Mouse (Mus musculus) natural killer cell, adult 2 months (primary cell): ENCODE measurements around the gene Cpn1.

Experiments used
- DNase-seq, 2 experiments: peaks; one replicate each; pipeline ENCODE4 v3.0.0; 2022; ENCODE audit warnings: low spot score in 2 of 2

Cpn1 gene

DNA sequence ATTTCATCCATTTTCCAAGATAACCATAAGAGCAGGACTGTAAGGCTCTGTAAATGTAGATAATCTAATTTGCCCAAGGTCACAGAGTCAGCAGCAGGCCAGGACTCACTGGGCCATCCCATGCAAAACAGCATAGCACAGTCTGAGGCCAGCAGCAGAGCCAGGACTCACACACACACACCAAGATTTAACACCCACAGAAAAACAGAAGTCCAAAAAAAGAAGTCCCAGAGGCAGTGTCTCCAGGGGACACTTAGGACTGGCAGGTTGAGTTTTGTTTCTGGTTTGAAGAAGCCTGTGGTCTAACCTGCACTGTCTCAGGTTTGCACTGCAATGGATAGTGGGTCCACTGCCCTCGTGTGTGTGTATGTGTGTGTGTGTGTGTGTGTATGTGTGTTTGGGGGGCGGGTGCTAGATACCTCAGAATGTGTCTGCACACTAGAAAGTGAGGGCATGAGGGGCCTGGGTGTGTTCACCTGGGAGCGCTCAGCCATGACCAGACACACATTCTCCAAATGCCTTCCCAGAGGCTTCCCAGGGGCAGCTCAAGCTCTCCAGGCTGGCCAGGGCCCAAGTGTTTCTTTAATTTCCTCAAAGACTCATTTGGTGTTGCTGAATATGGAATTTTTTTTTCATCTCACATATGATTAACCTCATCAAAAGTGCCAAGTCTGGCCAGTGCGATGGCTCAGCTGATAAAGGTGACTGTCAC is 73.4 kb downstream of the Cpn1 start:
- no peak for DNase-seq

DNA sequence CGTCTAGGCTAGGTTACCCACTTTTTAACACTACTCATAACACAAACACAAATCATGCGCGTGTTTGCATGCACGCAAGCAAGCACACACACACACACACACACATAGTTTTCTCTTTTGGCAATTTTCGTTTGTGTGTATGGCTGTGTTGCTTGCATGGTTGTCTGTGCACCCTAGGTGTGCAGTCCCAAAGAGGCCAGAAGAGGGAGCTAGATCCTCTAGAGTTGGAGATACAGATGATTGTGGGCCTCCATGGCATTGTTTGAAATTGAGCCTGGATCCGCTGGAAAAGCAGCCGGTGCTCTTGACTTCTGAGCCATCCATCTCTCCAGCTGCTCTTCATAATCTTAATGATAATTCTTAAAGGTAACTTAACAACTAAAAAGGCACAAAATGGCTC is 79.9 kb downstream of the Cpn1 start:
- DNase-seq = no peak
